Mouse (Mus musculus) left cerebral cortex, adult 2 months (tissue): ENCODE measurements around the gene Msi2. TPM values are rescaled to one million over a fixed set of nuclear protein-coding genes. Genes with fewer than 3 reads are reported as not detected.

ENCODE experiments used
- DNase-seq, 2 experiments: peaks; one replicate each; pipeline ENCODE4 v3.0.0; 2021 to 2022; ENCODE audit warnings: low spot score in 2 of 2, mixed read lengths in 1 of 2; ENCODE audit errors: extremely low spot score in 1 of 2
- H3K27ac ChIP-seq: fragments of 200-600 bp; 2 replicates; pipeline ENCODE4 v1.8.1; 2022
- H3K4me3 ChIP-seq: fragments of 200-600 bp; 2 replicates; pipeline ENCODE4 v1.8.1; 2022
- CTCF ChIP-seq: fragments of 200-600 bp; IDR thresholded peaks from 2 replicates; pipeline ENCODE4 v1.8.1; 2022; ENCODE audit warnings: antibody characterized with exemption, mild to moderate bottlenecking, moderate library complexity
- intact Hi-C: fragments of 180-260 bp; cut with DNase I; formaldehyde crosslinking; loops from one replicate; pipeline ENCODE4 v1.15.1; 2025
- total RNA-seq, 2 experiments: library from RNA; stranded (reverse); gene quantifications; 2 replicates each; pipeline ENCODE4 v1.2.3; 2021

The Msi2 gene
- total RNA-seq, 2 experiments from 2014 or later, result 126 to 140 TPM

DNA sequence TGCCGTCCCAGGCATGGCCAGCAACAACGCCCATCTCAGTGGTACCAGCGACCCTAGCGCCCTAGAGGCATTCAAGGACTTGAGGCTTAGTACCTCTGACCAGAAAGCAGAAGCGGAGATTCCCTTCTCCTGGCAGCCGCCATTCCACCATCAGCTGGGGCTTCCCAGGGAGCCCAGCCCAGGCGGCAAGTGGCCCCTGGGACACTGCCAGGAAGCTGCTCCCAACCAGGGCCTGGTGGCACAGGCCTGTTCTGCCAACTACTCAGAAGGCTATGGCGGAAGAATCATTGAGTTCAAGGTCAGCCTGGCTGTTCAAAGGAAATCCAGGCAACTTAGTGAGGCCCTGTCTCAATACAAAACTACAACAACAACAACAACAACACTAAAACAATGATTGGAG, 91.7 kb downstream of the Msi2 start:
- no peak for TF ChIP-seq CTCF
- no peak overlapping the region; the same call in none of the 2 replicates for H3K27ac ChIP-seq
- no peak for DNase-seq
- intact Hi-C loops, result no loop called here
- no peak overlapping the region for H3K4me3 ChIP-seq

GRCm38 (mm10) chr11:88626061-88626460, 92.3 kb downstream of the Msi2 start:
- no peak overlapping the region; the same call in 1 of the 2 replicates for H3K27ac ChIP-seq
- intact Hi-C loops, result no loop called here

DNA sequence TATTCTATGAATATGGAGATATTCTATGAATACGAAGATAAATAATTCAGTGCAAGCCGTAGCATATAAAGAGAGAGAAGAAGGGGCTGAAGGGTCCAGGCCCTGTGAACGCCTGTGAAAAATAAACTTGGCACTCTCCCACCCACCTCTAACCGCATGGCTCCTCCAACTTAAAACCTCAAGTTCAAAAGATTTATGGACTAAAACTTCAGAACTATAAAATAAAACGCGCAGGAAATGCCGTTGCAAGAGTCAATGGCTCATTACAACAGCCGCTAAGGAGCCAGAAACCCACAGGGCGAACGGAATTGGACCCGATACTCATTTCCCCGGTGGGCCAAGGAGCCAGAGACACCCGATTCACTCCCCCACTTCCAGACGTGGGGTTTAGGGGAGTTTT, 93.2 kb downstream of the Msi2 start:
- H3K27ac ChIP-seq, result no peak overlapping the region
- TF ChIP-seq CTCF, result no peak
- no peak overlapping the region for H3K4me3 ChIP-seq
- intact Hi-C loops, result no loop called here
- DNase-seq, result no peak

More at GRCm38 (mm10) chr11:88626061-88626460, 92.3 kb downstream of the Msi2 start:
- no peak for DNase-seq
- H3K4me3 ChIP-seq, result no peak overlapping the region
- no peak for TF ChIP-seq CTCF

DNA sequence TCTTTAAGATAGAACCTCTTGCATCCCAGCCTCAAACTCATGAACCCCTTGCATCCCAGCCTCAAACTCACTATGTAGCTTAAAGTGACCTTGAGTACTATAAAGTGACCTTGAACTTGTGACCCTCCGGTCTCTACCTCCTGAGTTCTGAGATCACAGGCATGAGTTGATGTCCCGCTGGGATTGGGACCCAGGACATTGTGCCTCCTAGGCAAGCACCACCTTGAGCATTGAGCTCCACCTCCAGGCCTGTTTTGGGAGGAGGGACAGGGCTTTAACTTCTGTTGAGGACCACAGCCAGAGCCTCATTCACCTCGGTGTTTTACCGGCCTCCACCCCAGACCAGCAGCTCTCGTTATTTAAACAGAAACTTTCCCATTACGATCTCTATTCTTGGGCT, 93.7 kb downstream of the Msi2 start:
- DNase-seq, result no peak
- TF ChIP-seq CTCF, result no peak
- no peak overlapping the region for H3K27ac ChIP-seq
- H3K4me3 ChIP-seq, result no peak overlapping the region
- intact Hi-C loops, result loop anchor here (5.0 kb wide), 1 partner anchor 37 kb away; no protein-coding TSS in a partner anchor

DNA sequence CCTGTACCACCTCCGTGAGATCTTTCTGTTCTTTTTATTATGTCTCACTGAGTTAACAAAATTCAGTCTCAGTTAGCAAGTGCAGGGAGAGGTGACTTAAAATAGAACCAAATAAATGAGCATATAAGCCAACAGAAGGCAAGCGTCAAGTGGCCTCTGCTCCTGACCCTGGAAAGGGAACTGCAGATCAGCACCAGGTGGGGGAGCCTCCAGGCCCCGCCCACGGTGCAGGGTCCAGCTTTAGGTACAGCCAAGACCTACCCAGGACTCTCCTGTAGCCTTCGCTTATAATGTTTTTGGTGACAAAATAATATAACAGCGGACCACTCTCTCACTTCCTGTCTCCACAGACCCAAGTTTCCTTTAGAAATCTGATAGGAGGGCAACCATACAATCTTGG, 94.6 kb downstream of the Msi2 start:
- peak overlapping the region; percentile 10; the same call in 1 of the 2 replicates for H3K27ac ChIP-seq
- no peak for DNase-seq
- no peak overlapping the region for H3K4me3 ChIP-seq
- TF ChIP-seq CTCF, result no peak
- intact Hi-C loops, result loop anchor here (5.0 kb wide), 1 partner anchor 36 kb away; no protein-coding TSS in a partner anchor

GRCm38 (mm10) chr11:88622496-88622895, 95.8 kb downstream of the Msi2 start:
- no peak for DNase-seq
- intact Hi-C loops, result loop anchor here (5.0 kb wide), 1 partner anchor 35 kb away; no protein-coding TSS in a partner anchor

DNA sequence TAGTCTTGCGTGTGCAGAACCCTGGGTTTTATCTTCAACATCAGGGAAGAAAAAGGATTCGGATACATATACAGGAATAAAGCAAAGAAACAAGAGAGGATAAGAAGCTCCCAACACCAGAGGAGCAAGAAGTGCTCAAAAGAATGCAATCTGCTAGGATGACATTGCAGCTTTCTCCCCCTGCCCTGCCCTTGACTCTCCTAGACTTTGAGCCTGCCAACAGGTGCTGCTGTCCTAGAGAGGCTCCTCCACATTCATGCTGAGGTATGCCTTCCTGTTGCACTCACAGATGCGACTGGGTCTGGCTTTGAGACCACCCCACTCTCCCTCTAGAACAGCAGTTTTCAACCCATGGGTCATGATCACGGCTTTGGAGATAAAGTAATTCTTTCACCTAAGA, 96.5 kb downstream of the Msi2 start:
- H3K27ac ChIP-seq, result peak overlapping the region; percentile 66; the same call in 1 of the 2 replicates
- intact Hi-C loops, result loop anchor here (2.0 to 5.0 kb wide), 2 partner anchors 34 to 97 kb away; partner anchors contain the start of gene Msi2
- no peak for DNase-seq
- H3K4me3 ChIP-seq, result no peak overlapping the region
- TF ChIP-seq CTCF, result no peak

More at GRCm38 (mm10) chr11:88622496-88622895, 95.8 kb downstream of the Msi2 start:
- Histone ChIP-seq H3K27ac (peak overlapping the region; percentile 66; the same call in 1 of the 2 replicates), H3K4me3 (no peak overlapping the region)
- TF ChIP-seq CTCF, result no peak

DNA sequence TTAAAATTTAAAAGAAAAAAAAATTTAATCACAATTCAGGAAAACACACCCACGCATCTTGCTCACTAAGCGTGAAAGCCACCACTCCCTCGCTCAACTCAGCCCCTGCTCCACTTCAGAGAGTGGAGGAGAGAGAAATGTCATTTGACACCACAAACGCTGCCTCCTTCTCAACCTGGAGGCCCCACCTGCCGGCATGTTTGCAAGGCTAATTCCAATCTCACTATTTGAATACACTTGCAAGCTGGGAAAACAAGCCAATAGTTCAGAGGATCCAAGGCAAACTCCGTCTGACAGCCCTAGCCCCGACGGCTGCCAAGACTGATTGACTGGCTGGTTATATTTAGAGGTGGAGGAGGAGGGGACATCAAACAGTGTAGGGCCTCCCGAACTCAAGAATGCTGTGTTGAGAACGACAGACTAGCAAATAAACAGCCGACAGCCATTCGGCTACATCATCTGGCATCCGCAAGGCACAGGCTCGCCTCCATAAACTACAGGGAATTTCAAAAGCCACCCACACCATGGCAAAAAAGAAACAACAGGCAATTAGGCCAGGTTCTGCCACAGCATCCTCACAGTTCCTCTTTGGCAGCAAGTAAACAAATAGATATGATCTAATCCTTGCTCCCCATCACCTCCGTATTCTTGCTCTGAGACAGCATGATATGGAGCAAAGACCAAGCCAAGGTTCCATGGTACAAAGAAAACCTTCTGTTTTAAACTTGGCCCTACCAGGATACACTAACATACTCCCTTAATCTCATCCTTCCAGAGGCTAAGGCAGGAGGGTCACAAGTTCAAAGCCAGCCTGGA, 97.9 kb downstream of the Msi2 start:
- intact Hi-C loops, result loop anchor here (2.0 to 5.0 kb wide), 2 partner anchors 33 to 98 kb away; partner anchors contain the start of gene Msi2
- H3K27ac ChIP-seq, result peak overlapping the region; percentile 76
- no peak; the same call in 1 of the 2 replicates for TF ChIP-seq CTCF
- no peak overlapping the region for H3K4me3 ChIP-seq
- DNase-seq, result peak; percentile 38 to 56

DNA sequence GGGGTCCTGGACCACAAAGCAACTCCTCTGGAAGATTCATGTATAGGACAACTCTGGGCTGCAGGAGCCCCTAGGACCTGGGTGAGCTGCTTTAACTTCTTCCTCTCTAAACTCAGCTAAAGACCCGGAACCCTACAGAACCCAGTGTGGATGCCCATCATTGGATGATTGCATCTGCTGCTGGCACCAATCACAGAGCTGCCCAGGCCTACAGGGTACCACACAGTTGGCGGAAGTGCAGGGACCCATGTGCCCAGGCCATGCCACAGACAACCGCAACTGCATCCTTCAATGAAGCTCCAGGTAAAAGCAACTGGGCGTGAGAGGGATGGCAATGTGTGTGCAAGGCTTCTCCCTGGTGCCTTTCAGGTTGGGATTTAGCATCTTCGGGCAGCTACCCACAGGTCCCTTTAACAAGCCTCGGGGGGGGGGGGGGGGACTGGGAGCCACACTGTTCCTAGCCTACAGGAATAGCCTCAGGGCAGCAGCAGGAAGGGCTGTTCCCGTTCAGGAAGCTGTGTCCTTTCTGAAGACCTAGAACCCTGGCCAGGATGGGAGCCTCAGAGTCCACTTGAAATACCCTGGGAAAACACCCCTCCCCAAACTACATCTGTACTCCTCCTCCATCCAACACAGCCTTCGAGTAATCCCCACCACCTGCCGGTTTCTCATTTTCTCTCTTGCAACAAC, 98.7 kb downstream of the Msi2 start:
- peak overlapping the region; percentile 76 for H3K27ac ChIP-seq
- intact Hi-C loops, result loop anchor here (2.0 to 5.0 kb wide), 2 partner anchors 32 to 99 kb away; partner anchors contain the start of gene Msi2

DNA sequence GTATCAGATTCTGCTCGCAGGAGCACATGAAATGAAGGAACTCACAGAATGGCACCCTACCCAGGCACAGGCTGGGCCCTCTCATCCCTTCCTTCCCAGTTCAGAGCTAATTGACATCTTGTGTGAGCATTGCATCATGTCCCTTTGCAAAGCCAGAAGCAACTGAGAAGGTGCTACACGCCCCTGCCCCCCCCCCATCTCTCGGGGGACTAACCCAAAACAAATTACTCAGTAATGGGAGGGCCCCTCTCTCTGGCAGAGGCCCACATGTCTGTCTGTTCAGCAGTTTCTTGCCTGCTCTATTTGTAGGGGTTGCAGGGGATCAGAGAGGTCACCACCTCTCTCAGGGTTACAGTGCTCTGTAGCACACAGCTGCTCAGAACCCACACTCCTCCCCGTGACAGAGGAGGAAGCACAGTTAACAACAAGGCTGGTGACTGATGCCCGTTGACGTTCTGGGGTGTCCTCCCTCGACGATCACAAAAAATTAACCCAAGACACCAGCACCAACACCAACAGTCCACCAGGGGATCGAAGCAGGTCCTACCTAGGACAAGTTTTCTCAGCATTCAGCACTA, 99.5 kb downstream of the Msi2 start:
- TF ChIP-seq CTCF, result peak; percentile 17
- Histone ChIP-seq H3K4me3 (no peak overlapping the region), H3K27ac (peak overlapping the region; percentile 42; the same call in 1 of the 2 replicates)
- no peak for DNase-seq
- intact Hi-C loops, result no loop called here

More for the DNA sequence above, 98.7 kb downstream of the Msi2 start:
- no peak for TF ChIP-seq CTCF
- H3K4me3 ChIP-seq, result no peak overlapping the region
- no peak for DNase-seq

DNA sequence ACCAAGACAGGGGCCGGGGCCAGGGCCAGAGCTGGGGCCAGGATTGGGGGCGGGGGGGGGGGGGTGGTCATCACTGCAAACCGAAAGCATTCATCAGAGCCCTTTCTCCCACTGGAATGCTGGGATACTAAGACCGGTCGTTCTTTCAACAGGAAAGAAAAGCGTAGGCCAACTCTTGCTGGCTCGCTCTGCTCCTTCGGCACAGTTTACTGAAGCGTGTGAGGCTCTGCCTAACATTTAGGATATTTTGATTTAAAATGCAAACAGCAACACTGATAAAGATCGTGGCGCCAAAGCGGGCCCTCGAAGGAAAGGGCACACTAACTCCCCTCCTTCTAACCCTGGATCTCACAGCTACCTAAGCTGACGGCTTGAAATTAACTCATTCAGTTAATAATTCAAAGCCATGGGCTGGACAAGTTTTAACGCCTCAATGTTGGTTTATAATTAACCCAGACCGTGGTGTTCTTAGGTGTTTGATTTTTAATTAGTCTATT, 100.3 kb downstream of the Msi2 start:
- intact Hi-C loops, result no loop called here
- Histone ChIP-seq H3K27ac (peak overlapping the region; percentile 42), H3K4me3 (no peak overlapping the region)
- TF ChIP-seq CTCF, result no peak
- DNase-seq, result no peak

GRCm38 (mm10) chr11:88617380-88617779, 100.9 kb downstream of the Msi2 start:
- no peak overlapping the region for H3K4me3 ChIP-seq
- no peak for DNase-seq
- no peak for TF ChIP-seq CTCF
- intact Hi-C loops, result no loop called here
- H3K27ac ChIP-seq, result peak overlapping the region; percentile 47
